Mouse (Mus musculus) bone marrow, adult 2 months (tissue): ENCODE measurements around the gene Krt24. TPM values are rescaled to one million over a fixed set of nuclear protein-coding genes. Genes with fewer than 3 reads are reported as not detected.
A peak's percentile ranks its signal among the peaks of the same experiment; 100 is the strongest.
"Not testable (repeated sequence)": the region's sequence is repeated elsewhere in the genome, so short reads cannot be mapped to it uniquely, and the experiment has no call there.

Experiments used
- H3K27ac ChIP-seq: fragments of 200-500 bp; 2 replicates; pipeline ENCODE4 v1.5.1; 2012; ENCODE audit warnings: low read depth, mild to moderate bottlenecking, control low read depth, inconsistent platforms, low read length; ENCODE audit not compliant: control insufficient read depth, poor library complexity, insufficient read depth
- H3K4me1 ChIP-seq: fragments of 200-500 bp; 2 replicates; pipeline ENCODE4 v1.6.1; 2011; ENCODE audit warnings: low read length; ENCODE audit not compliant: control insufficient read depth, insufficient read depth
- H3K4me3 ChIP-seq: fragments of 200-500 bp; replicated peaks from 2 replicates; pipeline ENCODE3; 2011; ENCODE audit warnings: mild to moderate bottlenecking, low read depth, low read length, control low read depth; ENCODE audit not compliant: control insufficient read depth
- CTCF ChIP-seq: fragments of 200-500 bp; IDR thresholded peaks from 2 replicates; pipeline ENCODE4 v1.5.1; 2011; ENCODE audit warnings: low read length, control low read depth; ENCODE audit not compliant: control insufficient read depth, insufficient read depth
- POLR2A ChIP-seq: fragments of 200-500 bp; IDR thresholded peaks from 2 replicates; pipeline ENCODE4 v1.6.1; 2011; ENCODE audit warnings: low read depth, mild to moderate bottlenecking, control low read depth, low read length, borderline replicate concordance; ENCODE audit not compliant: control insufficient read depth
- WGBS: fragments of 180-500 bp; shearing (Covaris S2); methylation state at CpG from one replicate; pipeline ENCODE4 v1.1.7; 2018; 5-methylcytosine and 5-hydroxymethylcytosine counted together
- polyA plus RNA-seq: library from polyadenylated mRNA; stranded (reverse); fragments of >200 nt; gene quantifications from 2 replicates; pipeline ENCODE4 v1.2.4, GENCODE M21; 2011; ENCODE audit warnings: low replicate concordance; ENCODE audit not compliant: missing spikeins, insufficient read depth, insufficient read length

Krt24 gene
- polyA plus RNA-seq, 1 experiment, result not detected

DNA sequence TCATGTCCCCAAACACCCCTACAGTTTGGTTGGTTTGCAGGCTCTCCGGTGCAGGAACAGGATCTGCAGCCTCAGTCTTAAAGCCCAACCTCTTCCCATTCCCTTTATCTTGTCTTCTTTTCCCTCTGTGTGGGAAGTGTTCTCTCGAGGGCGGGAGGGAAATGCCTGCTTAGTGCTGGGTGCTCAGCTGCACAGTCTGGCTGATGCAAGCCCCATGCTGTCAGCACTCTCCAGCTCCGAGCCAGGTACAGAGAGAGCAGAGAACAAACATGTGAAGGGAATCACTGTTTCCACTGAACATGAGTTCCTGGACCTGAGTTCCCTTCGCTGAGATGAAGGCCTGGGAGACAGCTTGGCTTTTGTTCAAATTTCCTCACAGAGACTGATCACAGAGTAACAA, 34.8 kb downstream of the Krt24 start:
- Histone ChIP-seq H3K4me1 (peaks cover 2% of the 10 kb centered on the region), H3K27ac (no peak overlapping the region), H3K4me3 (no peak overlapping the region)
- TF ChIP-seq CTCF (no peak), POLR2A (no peak)
- 49% methylated on average over 5 of the region's 5 CpGs for WGBS

DNA sequence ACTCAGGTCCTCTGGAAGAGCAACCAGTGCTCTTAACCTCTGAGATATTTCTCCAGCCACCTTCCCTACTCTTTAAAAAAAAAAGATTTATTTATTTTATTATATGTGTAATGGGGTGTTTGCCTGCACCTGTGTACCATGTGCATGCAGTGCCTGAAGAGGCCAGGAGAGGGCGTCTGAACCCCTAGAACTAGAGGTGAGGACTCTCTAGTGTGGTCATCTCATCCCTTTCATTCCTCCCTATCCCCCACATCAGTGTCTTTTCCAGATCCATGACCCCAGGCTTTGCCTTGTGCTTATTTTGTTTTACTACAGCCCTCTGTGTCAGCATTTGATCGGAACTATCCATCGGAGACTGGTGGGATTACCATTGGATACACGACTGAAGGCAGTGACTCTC, 35.9 kb downstream of the Krt24 start:
- Histone ChIP-seq H3K4me1 (no peaks in the 10 kb centered on the region), H3K27ac (no peak overlapping the region), H3K4me3 (no peak overlapping the region)
- TF ChIP-seq CTCF (peak; percentile 33; the same call in 1 of the 2 replicates), POLR2A (no peak)
- 65% methylated on average over 4 of the region's 4 CpGs for WGBS

DNA sequence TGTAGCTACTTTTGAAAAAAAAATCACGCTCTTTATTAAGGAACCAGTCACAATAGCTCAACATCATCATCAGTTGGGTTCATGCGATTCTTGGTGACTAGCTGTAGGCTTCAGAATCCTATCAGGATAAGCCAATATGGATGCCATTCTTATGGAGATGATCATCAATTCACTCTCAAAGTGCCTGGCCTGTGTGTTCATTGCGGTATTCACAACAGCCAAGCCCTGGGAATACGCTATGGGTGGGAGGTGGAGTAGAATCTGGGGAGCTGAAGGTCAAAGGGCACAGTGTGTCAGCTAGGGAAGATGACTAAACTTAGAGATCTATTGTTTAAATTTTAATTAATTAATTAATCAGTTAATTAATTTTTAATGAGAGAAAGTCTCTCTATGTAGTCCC, 37.1 kb downstream of the Krt24 start:
- no peaks in the 10 kb centered on the region for H3K4me1 ChIP-seq
- no peak for TF ChIP-seq POLR2A
- no peak for TF ChIP-seq CTCF
- H3K27ac ChIP-seq, result no peak overlapping the region
- 88% methylated on average over 4 of the region's 4 CpGs for WGBS
- no peak overlapping the region for H3K4me3 ChIP-seq

DNA sequence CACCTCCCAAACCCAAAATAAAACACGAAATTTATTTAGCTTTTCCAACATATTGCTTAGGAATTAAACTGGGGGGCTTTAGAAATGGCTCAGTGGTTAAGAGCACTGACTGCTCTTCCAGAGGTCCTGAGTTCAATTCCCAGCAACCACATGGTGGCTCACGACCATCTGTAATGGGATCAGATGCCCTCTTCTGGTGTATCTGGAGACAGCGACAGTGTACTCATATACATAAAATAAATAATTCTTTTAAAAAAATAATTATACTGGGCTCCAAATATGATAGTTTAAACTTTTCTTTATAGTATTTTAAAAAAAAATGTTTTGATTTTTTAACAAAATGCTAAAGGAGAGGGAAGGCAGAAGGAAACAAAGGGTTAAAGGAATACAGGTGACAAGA, 40.5 kb downstream of the Krt24 start:
- H3K27ac ChIP-seq, H3K4me3 ChIP-seq, H3K4me1 ChIP-seq: not testable (repeated sequence)
- 42% methylated on average over 3 of the region's 3 CpGs for WGBS

DNA sequence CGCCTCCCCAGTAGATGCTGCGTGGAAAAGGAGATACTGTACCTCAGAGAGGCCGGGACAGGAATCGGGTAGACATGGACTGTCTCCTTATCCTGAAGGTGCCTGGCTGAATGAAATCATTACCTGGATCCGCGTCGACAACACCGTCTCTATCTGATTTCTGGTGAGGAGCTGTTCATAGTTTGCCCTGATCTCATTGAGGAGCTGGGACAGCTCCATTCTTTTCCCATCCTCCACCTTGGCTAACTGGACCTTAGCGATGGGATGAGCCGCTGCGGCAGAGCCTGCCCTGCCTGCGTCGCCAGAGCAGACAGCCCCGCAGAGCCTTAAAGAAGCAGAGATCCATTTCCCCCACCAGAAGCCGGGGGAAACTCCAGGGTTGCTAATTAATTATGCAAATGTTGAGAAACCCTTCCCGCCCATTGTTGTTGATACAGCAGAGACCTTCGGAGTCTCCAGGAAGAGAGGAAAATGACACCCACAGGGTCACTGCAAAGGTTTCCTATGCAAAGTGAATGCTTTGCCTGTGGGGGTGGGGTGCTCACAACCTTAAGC, 41.2 kb downstream of the Krt24 start, which contains the start of gene Krt222:
Gene Krt222, minus strand, starts transcription at position 266 of the 555 bp plus-strand sequence.
- TF ChIP-seq POLR2A (no peak), CTCF (no peak)
- Histone ChIP-seq H3K27ac (no peak within 1 kb of the TSS), H3K4me1 (no peaks in the 10 kb centered on the region), H3K4me3 (no peak within 1 kb of the TSS)
- WGBS, result 16% methylated on average over 17 of the region's 17 CpGs

DNA sequence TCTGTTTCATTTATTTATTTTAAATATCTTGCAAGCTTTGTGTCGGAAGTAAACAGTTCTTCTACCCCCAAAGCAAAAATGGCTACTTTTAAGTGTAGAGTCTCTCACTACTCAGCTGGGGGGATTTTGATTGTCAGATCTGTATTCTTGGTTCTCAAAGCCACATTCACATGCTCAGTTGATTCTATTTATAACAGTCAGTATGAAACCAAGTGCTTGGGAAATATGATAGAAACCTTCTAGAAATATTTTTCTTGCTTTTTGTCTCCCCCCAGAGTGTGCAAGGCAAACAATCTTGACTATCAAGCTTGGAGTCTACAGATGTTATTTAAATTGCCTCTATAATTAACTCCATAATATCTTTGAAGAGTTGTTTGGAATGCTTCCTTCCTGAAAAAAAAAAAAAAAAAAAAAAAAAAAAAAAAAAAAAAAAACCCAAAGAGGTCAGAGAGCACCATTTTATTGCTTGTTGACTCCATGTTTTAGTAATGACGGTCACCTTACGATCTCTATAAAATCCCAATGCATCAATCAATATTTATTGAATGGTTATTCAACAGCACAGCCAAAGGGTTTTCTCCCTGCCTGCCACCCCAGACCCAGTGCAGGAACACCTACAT, 41.8 kb downstream of the Krt24 start:
- Histone ChIP-seq H3K4me1 (no peaks in the 10 kb centered on the region), H3K27ac (no peak overlapping the region), H3K4me3 (no peak overlapping the region)
- WGBS, result 73% methylated on average over 3 of the region's 3 CpGs
- TF ChIP-seq POLR2A (no peak), CTCF (no peak)

GRCm38 (mm10) chr11:99242056-99242455, 43.0 kb downstream of the Krt24 start:
- no peak for TF ChIP-seq CTCF
- no peak for TF ChIP-seq POLR2A
- no peak overlapping the region for H3K4me3 ChIP-seq
- 71% methylated on average over 5 of the region's 5 CpGs for WGBS
- no peaks in the 10 kb centered on the region; the same call in 1 of the 2 replicates for H3K4me1 ChIP-seq
- no peak overlapping the region for H3K27ac ChIP-seq

DNA sequence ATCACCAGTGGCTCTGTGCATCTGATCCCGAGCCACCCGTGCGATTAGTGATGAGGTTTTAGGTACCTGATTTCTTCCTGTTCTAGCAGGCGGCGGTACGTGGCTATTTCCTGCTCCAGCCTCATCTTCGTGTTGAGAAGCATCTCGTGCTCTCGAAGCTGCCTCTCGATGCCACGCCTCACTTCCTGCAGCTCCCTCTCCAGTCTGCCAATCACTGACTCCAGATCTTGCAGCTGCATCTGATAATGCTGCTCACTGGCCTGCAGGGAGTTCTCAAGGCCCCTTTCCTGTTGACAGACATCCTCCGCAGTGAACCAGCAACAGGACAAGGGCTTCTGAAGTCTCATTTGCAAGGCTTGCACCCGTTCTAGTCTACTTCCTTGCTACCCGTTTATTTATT, 46.6 kb downstream of the Krt24 start:
- Histone ChIP-seq H3K4me1 (no peaks in the 10 kb centered on the region; the same call in 1 of the 2 replicates), H3K27ac (no peak overlapping the region), H3K4me3 (no peak overlapping the region)
- 2% methylated on average over 14 of the region's 14 CpGs for WGBS
- TF ChIP-seq POLR2A, result no peak
- no peak for TF ChIP-seq CTCF
